Mouse (Mus musculus): Measurements from ENCODE around the gene Wdr63. TPM values are rescaled to one million over a fixed set of nuclear protein-coding genes. Genes with fewer than 3 reads are reported as not detected.

Gene Wdr63
- total RNA-seq (2023): not detected

DNA sequence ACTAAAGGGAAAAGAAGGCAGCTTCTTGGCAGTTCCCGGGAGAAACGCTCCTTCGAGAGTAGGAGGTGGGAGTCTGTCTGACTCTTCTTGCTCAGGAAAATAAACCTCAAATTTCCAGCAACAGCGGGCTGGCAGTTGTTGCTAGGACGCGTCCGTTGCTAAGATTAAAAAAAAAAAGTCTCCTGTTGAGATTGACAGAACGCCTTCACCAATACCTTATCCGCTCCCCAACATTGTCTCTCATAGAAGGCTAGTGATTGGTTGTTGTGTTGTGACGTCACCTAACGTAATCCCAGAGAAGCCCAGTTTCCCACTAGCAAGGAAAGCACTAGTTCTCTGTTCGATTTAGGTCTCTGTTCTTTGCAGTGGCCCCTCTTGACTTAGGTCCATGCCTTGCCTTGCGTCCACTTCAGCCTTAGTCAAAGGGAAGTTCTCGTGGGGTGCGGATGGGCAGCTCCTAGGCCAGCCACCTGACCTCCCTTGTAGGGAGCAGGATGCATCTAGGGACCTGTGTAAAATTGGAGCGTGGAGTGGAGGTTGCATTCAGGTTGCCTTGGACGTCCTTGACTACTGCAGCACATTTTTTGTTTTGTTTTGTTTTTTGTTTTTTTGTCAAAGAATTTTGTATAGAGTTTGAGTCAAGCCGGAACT is at the start of gene Wdr63:
TSS of gene Wdr63 (minus strand) at position 210 of the 651 bp plus-strand sequence.

DNA sequence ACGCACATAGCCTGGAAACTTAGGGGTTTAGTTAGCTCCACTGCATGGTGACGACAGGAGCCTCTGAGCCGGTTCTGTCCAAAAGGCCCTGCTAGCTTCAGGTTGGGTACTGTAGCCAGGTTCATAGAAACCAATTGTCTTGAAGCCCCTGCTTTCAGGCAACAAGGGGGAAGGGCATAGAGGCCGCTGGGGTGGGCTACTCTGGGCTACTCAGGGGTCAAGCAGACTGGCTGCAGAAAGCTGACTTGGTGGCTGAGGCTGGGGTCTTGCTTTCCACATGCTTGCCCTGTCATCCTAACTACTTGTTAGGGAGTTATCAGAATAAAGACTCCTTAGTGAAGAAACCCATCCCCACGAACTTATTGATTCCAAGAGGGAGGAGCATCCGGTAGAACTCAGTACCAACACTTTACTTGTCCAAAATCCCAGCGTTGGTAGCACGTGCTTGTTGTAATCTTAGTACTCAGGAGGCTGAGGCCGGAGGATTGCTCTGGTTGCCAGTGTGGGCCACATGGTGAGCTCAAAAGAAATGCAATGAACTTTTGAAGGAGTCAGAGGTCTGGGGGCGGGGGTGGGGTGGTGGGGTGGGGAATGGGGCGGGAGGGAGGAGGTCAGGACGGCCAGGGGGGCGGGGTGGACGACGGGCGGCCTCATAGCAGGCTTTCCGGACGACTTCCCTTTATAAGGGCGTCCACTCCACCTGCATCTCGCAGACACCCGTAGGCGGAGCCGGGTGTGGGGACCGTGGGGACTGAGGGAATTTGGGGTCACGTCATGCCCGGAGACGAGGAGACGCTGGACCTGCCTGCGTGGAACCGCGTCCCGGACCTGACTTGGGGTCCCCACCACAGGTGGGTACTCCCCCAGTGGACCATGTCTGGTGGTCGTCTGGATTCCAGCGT is 41.5 kb upstream of the Wdr63 start, which contains the start of gene Mcoln2:
TSS of gene Mcoln2 (plus strand) at position 678 of the 902 bp plus-strand sequence.

GRCm38 (mm10) chr3:146117258-146117996 is 9.5 kb upstream of the Wdr63 start, which contains the start of gene Mcoln3:
TSS of gene Mcoln3 (plus strand) at chr3:146117450.

Other genes with a start within 250 kb of the Wdr63 start
- 10 to 100 TPM; 73.4 to 76.2 TPM for gene Bcl10, start 185.3 kb downstream of the Wdr63 start, total RNA-seq (2023)
- 10 to 100 TPM; 43.3 to 63.8 TPM for gene 2410004B18Rik, start 170.1 kb downstream of the Wdr63 start, total RNA-seq (2023)
- gene Syde2, start 120.3 kb downstream of the Wdr63 start, total RNA-seq (2023): 1 to 10 TPM; 2.6 to 3.2 TPM
- 10 to 100 TPM in 1 of 2 experiments, 1 to 10 TPM in 1; 8.7 to 12.9 TPM for gene Mcoln3, start 9.3 kb upstream of the Wdr63 start, total RNA-seq (2023)
- 10 to 100 TPM; 23.2 TPM for gene Mcoln2, start 41.7 kb upstream of the Wdr63 start, total RNA-seq (2023)
- not detected for gene Lpar3, start 112.8 kb upstream of the Wdr63 start, total RNA-seq (2023)

Data from T-cell, adult 66 days (primary cell).